Mouse (Mus musculus) megakaryocyte, embryonic 14.5 days (primary cell): ENCODE results near the gene Iba57. TPM values are rescaled to one million over a fixed set of nuclear protein-coding genes. Genes with fewer than 3 reads are reported as not detected.

ENCODE experiments used
- H3K27me3 ChIP-seq: replicated peaks from 2 replicates; pipeline ENCODE3; 2012; ENCODE audit warnings: inconsistent platforms
- H3K36me3 ChIP-seq: replicated peaks from 2 replicates; pipeline ENCODE3; 2012; ENCODE audit warnings: low read length, inconsistent platforms, mixed read lengths
- H3K4me1 ChIP-seq: 2 replicates; pipeline ENCODE4 v1.6.1; 2012; ENCODE audit warnings: inconsistent platforms
- H3K4me3 ChIP-seq: replicated peaks from 2 replicates; pipeline ENCODE3; 2012; ENCODE audit warnings: moderate library complexity, mild to moderate bottlenecking, inconsistent platforms
- H3K9me3 ChIP-seq: 2 replicates; pipeline ENCODE4 v1.6.1; 2012; ENCODE audit warnings: inconsistent platforms
- FLI1 ChIP-seq: IDR thresholded peaks from 2 replicates; pipeline ENCODE4 v1.6.1; 2012; ENCODE audit warnings: low read length, inconsistent platforms, mixed read lengths
- GATA1 ChIP-seq: IDR thresholded peaks from 3 replicates; pipeline ENCODE4 v1.6.1; 2012; ENCODE audit warnings: mixed read lengths, low read length, inconsistent platforms, borderline replicate concordance
- polyA plus RNA-seq: library from polyadenylated mRNA; stranded (reverse); fragments of >175 nt; gene quantifications from 2 replicates; pipeline ENCODE4 v1.2.3, GENCODE M21; 2012; ENCODE audit warnings: low replicate concordance; ENCODE audit not compliant: insufficient read depth

The Iba57 gene
- polyA plus RNA-seq, 1 experiment, result 2.5 TPM

GRCm38 (mm10) chr11:59135051-59135820 is 28.3 kb downstream of the Iba57 start:
- Histone ChIP-seq H3K4me3 (no peak overlapping the region), H3K36me3 (no peaks in the 10 kb centered on the region), H3K4me1 (peaks cover 23% of the 10 kb centered on the region; the same call in 1 of the 2 replicates), H3K27me3 (peaks cover 95% of the 10 kb centered on the region), H3K9me3 (peaks cover 5% of the 10 kb centered on the region; the same call in 1 of the 2 replicates)
- no peak for TF ChIP-seq GATA1
- no peak for TF ChIP-seq FLI1

GRCm38 (mm10) chr11:59134373-59134997 is 29.1 kb downstream of the Iba57 start:
- Histone ChIP-seq H3K36me3 (no peaks in the 10 kb centered on the region), H3K27me3 (peaks cover 94% of the 10 kb centered on the region), H3K4me1 (peaks cover 23% of the 10 kb centered on the region; the same call in 1 of the 2 replicates), H3K4me3 (peak overlapping the region; percentile 12), H3K9me3 (peaks cover 5% of the 10 kb centered on the region; the same call in 1 of the 2 replicates)
- no peak for TF ChIP-seq FLI1
- no peak for TF ChIP-seq GATA1

GRCm38 (mm10) chr11:59132065-59132464 is 31.5 kb downstream of the Iba57 start:
- peaks cover 23% of the 10 kb centered on the region; the same call in 1 of the 2 replicates for H3K4me1 ChIP-seq
- peaks cover 5% of the 10 kb centered on the region; the same call in 1 of the 2 replicates for H3K9me3 ChIP-seq
- no peaks in the 10 kb centered on the region for H3K36me3 ChIP-seq
- TF ChIP-seq GATA1, result no peak
- no peak for TF ChIP-seq FLI1
- H3K27me3 ChIP-seq, result peaks cover 76% of the 10 kb centered on the region
- no peak overlapping the region for H3K4me3 ChIP-seq

- no peaks in the 10 kb centered on the region for H3K36me3 ChIP-seq
- peaks cover 72% of the 10 kb centered on the region for H3K27me3 ChIP-seq
Observed at GRCm38 (mm10) chr11:59131348-59131919, 32.1 kb downstream of the Iba57 start.

GRCm38 (mm10) chr11:59130782-59131181 is 32.8 kb downstream of the Iba57 start:
- Histone ChIP-seq H3K4me3 (no peak overlapping the region), H3K9me3 (peaks cover under 1% of the 10 kb centered on the region; the same call in 1 of the 2 replicates), H3K36me3 (no peaks in the 10 kb centered on the region), H3K27me3 (peaks cover 66% of the 10 kb centered on the region), H3K4me1 (peaks cover 19% of the 10 kb centered on the region; the same call in 1 of the 2 replicates)
- no peak for TF ChIP-seq GATA1
- TF ChIP-seq FLI1, result no peak

More at GRCm38 (mm10) chr11:59131348-59131919, 32.1 kb downstream of the Iba57 start:
- Histone ChIP-seq H3K9me3 (peaks cover 5% of the 10 kb centered on the region; the same call in 1 of the 2 replicates), H3K4me1 (peaks cover 23% of the 10 kb centered on the region; the same call in 1 of the 2 replicates), H3K4me3 (peak overlapping the region; percentile 72)
- no peak for TF ChIP-seq FLI1
- no peak for TF ChIP-seq GATA1

- peaks cover 38% of the 10 kb centered on the region for H3K27me3 ChIP-seq
- H3K4me3 ChIP-seq, result no peak overlapping the region
- peaks cover 19% of the 10 kb centered on the region for H3K9me3 ChIP-seq
- H3K4me1 ChIP-seq, result no peaks in the 10 kb centered on the region
- TF ChIP-seq FLI1, result no peak
- no peak for TF ChIP-seq GATA1
- no peaks in the 10 kb centered on the region for H3K36me3 ChIP-seq
Observed at GRCm38 (mm10) chr11:59105945-59106344, 57.6 kb downstream of the Iba57 start.

Other genes with a start within 250 kb of the Iba57 start
- gene Btnl10, start 245.8 kb downstream of the Iba57 start, polyA plus RNA-seq, result not detected in 2 replicates
- 271 and 450 TPM in 2 replicates for gene Rnf187, start 224.8 kb downstream of the Iba57 start, polyA plus RNA-seq
- 5.3 and 6.7 TPM in 2 replicates for gene Hist3h2ba, start 214.8 kb downstream of the Iba57 start, polyA plus RNA-seq
- gene Hist3h2a, start 209.1 kb downstream of the Iba57 start, polyA plus RNA-seq, result 16.9 TPM in 1 of 2 replicates, not detected in the other
- gene Trim17, start 209.1 kb downstream of the Iba57 start, polyA plus RNA-seq, result 11.3 and 13.8 TPM in 2 replicates
- gene Trim11, start 185.6 kb downstream of the Iba57 start, polyA plus RNA-seq, result 12.8 and 20.1 TPM in 2 replicates
- 9.6 and 10.4 TPM in 2 replicates for gene Obscn, start 27.3 kb downstream of the Iba57 start, polyA plus RNA-seq
- 0.03 TPM in 1 of 2 replicates, not detected in the other for gene Gjc2, start 19.5 kb upstream of the Iba57 start, polyA plus RNA-seq
- gene Guk1, start 28.5 kb upstream of the Iba57 start, polyA plus RNA-seq, result 19.3 TPM in 1 of 2 replicates, not detected in the other
- 22.0 and 34.5 TPM in 2 replicates for gene Mrpl55, start 38.7 kb upstream of the Iba57 start, polyA plus RNA-seq
- 11.5 and 33.5 TPM in 2 replicates for gene 2310033P09Rik, start 44.6 kb upstream of the Iba57 start, polyA plus RNA-seq
- gene Arf1, start 64.5 kb upstream of the Iba57 start, polyA plus RNA-seq, result 222 and 240 TPM in 2 replicates
- not detected in 2 replicates for gene Wnt3a, start 127.0 kb upstream of the Iba57 start, polyA plus RNA-seq
- gene Wnt9a, start 143.2 kb upstream of the Iba57 start, polyA plus RNA-seq, result not detected in 2 replicates
- gene Prss38, start 211.9 kb upstream of the Iba57 start, polyA plus RNA-seq, result not detected in 2 replicates